Mouse (Mus musculus) T-helper 17 cell (primary cell): ENCODE results near the gene Slc6a20b.

ENCODE experiments used
- in situ Hi-C, 2 experiments: fragments of 300-600 bp; cut with MboI, MseI; formaldehyde crosslinking; loops; 1 replicate in 1 of 2; 2 replicates in 1 of 2; pipeline ENCODE4 v1.15.1; 2025; ENCODE audit warnings: high pct_unique_total_duplicates in 2 of 2

Slc6a20b gene

DNA sequence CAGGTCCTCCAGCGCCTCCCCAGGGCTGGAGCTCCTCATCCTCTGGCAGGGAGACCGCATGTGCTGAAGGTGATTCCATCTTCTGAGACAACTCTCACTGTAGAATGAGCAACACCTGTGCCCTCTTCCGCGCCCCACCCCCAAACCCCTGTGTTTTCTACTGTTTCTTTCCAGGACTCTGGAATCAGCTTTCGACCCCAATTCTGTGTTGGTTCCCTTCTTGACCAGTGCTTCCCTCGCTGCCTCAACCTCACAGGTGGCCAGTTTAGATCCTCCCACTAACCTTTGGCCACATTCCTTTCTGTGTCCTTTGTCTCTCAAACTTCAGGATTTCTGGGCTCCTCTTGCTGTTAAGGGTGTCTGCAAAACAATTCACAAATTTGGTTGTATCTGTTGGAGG, at the start of gene Slc6a20b:
Slc6a20b (minus strand) TSS at position 285 of the 400 bp plus-strand sequence.
- in situ Hi-C loops: no loop called here

DNA sequence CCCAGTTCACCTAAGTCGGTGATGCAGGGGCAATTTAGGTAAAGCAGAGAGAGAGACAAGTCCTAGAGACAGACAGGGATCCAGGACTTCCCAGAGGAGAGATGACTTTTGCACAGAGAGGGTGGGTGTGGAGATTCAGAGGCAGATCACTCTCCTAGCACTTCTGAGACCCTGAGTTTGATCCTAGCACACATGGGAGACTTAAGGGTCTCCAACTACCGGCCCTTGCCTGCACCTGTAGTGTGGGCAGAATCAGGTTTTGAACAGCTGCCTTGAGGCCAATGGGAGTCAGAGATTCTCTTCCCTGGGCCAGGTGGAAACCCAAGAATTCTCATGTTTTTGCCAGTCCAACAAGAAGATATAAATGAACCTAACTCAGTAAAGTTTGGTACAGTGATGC, 46.8 kb upstream of the Slc6a20b start:
- in situ Hi-C loops: loop anchor here in 1 of 2 experiments (5.0 kb wide), 1 partner anchor 578 kb away; no protein-coding TSS in a partner anchor

DNA sequence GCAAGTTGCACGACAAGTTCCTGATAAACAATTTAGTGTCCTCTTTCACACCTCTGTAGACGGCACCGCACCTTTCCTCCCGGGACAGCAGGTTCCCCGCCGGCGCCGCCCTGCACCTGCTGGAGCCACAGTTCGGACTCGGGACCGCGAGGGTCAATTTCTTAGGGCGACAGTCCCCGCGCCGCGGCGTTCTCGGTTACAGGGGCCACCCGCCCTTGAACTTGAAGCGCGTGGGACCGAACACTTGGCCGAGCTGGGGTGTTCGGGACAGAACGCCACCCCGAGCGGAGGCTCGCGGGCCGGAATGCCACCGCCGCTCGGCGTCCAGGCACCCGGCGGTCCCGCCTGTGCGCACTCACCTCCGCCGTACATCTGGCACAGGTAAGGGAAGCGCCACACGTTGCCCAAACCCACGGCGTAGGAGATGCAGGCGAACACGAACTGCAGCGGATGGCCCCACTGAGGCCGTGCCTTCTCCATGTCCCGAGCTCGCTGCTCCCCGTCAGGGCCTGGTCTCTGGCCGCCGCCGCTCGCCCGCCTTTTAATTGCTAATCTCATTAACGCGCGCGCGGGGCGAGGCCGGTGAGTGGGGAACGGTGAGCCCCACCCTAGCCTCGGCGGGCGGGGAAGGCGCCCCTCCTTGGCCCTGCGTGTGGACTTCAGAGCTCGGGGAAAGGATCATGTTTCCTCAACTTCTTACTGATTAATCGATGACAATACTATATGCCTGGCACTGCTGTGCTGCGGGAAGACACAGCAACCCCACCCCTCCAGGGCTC, 46.2 kb upstream of the Slc6a20b start, which contains the start of the genes Ccr9 and Slc6a20a:
Ccr9 (plus strand) TSS at position 113 of the 779 bp plus-strand sequence.
Slc6a20a (minus strand) TSS at position 559 of the 779 bp plus-strand sequence.
- in situ Hi-C loops: loop anchor here in 1 of 2 experiments (5.0 kb wide), 1 partner anchor 579 kb away; no protein-coding TSS in a partner anchor

DNA sequence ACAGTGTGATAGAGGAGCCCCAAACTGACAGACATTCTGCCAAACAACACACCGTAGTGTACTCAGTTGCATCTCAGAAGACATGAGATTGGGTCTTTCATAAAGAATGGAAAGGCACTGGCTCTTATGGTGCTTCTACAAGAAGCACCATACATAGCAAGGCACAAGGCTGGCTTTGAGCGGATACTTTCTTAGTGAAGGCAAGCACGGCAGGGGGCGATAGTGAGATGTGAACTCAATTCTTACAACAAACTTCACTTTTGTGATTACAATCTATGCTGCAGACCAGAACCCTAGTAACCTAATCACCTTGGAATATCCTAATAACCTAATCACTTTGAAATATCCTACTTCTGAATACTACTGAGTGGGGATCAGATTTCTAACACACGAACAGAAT, 33.3 kb upstream of the Slc6a20b start:
- in situ Hi-C loops: loop anchor here in 1 of 2 experiments (10.0 kb wide), 1 partner anchor 259 kb away; no protein-coding TSS in a partner anchor

DNA sequence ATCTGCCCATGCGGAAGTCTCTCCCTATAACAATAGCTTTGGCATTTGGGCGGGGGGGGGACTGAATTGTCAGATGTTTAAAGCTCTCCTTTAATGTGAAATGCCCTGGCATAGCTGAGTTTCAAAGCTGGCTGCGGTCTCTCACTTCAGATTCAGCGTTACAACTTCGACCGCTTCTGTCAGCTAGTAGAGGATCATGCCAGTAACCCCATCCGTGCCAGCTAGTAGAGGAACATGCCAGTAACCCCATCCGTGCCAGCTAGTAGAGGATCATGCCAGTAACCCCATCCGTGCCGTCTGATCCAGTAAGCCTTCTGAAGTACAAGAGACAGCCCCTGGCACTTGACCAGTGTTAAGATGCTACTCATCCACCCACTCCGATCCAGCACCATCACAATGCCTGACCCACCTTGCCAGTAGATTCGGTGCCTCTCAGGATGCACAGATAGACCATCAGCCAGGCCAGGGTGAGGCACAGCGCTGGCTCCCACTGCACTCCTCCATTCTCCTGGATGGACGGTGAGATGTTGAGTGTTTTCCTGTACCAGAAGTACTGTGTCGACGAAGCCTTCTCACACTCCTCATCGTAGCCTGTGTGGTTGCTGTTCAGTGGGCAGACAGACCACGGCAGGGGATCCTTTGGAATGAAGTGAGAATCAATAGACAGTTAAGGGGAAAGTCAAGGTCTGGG, 27.8 kb upstream of the Slc6a20b start:
- in situ Hi-C loops: loop anchor here (5.0 to 10.0 kb wide), 4 partner anchors 53 to 265 kb away; no protein-coding TSS in a partner anchor

DNA sequence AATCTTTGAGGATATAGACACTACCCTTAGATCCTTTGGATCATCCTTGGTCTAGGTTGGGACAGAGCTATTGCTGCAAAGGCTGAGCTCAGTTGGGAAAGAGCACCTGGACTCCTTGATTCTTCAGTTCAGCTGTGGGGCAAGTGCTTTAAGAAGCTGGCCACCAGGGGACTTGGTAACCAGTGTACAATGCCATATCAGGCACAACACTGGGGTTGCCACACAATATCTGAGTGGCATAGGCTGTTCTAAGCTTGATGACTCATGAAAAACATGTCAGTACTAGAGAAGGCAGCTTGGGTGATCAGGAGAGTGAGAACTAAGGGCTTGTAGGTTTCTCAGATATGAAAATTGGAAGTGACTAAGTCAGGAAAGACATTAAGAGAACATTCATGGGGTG, 26.6 kb upstream of the Slc6a20b start:
- in situ Hi-C loops: no loop called here

DNA sequence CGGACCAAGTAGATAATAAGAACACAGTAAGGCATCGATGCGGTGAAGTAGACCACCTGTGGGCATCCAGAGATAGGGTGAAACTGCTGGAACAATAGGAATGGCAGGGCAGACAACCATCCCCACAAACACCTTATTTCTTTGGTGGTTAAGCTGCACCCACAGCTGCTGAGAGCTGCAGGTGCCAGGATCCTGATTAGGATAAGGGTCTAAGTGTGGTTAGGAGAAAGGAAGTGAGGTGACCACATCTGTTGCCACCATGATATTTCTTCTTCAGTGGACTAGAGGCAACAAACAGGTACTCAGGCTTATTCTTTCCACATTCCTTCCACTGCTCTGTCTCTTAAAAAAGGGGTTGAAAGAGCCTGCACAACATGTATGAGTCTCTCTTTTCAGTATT, 25.1 kb upstream of the Slc6a20b start:
- in situ Hi-C loops: no loop called here

DNA sequence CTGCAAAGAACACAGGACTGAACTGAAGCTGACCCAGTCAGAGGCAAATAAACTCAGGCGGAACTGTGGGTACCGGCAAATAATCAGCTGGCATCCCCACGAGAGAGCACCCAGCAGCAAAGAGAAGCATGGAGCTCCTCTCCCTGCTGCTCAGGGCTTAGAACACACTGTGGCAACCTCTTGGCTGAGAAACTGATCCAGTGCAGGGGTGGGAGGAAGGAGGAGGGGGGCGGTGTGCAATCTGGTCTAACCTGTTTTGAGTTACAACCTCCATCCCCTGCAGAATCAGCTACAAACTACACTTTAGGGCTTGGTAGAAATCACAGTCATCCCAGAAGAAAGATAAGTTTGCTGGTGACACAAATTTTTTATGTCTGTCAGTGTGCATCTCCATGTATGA, 19.0 kb upstream of the Slc6a20b start:
- in situ Hi-C loops: no loop called here

DNA sequence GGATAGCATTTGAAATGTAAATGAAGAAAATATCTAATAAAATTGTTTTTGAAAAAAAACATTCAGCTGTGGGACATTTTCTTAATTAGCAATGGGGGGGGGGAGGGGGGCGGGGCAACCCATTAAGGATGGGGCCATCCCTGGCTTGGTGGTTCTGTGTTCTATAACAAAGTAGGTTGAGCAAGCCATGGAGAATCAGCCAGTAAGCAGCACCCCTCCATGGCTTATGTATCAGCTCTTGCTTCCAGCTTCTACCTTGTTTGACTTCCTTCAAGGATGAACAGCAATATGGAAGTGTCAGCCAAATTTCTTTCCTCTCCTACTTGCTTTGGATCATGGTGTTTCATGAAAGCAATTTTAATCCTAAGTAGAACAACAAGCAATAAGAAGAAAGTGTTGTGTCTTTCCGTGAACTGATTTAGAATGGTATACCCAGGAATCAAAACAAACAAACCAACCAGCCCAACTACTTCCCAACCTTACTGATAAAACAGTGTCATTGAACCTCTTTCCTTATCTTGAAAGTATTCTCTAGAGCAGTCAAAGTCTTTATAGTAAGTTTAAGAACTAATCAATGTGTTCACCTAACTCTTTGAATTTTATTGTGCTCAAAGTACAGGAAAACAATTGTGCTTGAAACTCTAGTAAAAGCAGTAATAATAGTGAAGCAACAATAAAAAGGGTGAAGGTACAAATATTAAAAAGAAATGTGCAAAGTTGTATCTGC, 17.6 kb upstream of the Slc6a20b start:
- in situ Hi-C loops: loop anchor here in 1 of 2 experiments (10.0 kb wide), 1 partner anchor 605 kb away; no protein-coding TSS in a partner anchor

DNA sequence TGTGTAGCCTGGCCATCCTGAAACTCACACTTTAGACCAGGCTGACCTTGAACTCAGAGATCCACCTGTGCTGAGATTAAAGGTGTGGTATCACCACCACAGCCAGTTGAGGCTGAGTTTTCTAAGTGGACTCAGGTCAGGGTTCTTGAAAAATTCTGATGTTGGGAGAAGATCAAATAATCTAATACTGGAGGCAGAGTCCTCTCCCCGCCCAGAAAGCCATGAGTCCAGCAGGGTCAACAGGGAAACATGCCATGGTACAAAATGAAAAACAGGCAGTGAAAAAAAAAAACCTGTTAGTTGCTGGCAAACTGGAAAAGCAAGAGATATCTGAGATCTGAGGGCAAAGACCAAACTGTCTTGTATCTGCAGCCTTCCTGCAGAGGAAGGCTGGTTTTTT, 7.7 kb upstream of the Slc6a20b start:
- in situ Hi-C loops: loop anchor here in 1 of 2 experiments (10.0 kb wide), 1 partner anchor 615 kb away; no protein-coding TSS in a partner anchor

DNA sequence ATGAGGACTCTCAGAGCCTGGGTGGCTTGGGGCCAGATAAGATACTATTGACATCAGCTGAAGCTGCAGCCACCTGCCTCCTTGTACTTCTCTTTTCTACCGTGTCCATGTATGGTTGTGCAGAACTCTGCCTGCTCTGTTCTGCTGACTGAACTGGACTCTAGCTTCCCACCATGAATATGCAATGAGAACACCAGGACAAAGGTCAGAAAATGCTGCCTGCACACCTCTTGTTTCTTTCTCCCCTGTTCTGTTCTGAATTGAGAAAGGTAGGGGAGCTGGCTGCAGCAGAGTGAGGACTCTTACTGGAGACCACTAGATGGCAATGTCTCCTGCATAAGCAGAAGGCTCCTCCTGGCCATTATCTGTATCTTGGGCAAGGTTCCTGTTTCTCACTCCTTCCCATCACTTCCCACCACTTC, 6.3 kb upstream of the Slc6a20b start:
- in situ Hi-C loops: loop anchor here (5.0 kb wide), 1 partner anchor 41 kb away; no protein-coding TSS in a partner anchor

DNA sequence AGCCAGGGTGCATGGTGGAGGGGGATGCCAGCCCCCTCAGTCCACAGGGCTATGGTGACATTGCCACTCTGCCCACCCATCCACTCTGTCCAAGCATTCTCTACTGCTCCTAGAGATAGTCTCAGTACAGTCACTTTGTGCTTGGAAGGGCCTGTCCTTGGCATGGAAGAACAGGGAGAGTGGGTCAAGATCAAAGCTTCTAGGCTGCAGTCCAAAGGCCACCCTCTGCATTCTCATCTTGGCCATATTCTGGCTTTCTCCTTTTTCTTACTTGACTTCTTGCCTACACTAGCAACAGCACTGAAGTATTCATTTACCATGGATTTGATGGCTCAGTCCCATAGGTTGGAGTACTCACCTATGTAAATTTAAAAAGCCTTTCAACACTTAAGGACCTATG, 5.9 kb upstream of the Slc6a20b start:
- in situ Hi-C loops: loop anchor here (5.0 kb wide), 1 partner anchor 41 kb away; no protein-coding TSS in a partner anchor

DNA sequence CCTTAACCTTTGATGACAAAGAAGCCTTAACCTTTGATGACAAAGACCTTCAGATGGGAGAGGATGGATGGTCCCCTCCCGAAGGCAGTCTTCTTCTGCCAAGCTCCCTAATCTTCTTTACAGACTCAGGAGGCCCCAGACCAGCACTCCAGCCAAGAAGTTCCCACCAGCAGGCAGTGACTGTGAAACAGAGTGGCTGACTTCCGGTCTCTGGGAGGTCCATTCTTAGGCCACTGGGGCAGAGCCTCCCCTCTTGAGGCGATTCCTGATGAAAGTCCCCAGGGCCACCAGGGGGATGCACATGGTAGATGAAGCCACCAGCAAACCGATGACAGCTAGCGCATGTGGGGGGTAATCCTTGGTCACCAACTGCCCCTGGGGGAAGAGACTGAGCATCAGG, 4.4 kb upstream of the Slc6a20b start:
- in situ Hi-C loops: loop anchor here (5.0 kb wide), 1 partner anchor 39 kb away; no protein-coding TSS in a partner anchor

DNA sequence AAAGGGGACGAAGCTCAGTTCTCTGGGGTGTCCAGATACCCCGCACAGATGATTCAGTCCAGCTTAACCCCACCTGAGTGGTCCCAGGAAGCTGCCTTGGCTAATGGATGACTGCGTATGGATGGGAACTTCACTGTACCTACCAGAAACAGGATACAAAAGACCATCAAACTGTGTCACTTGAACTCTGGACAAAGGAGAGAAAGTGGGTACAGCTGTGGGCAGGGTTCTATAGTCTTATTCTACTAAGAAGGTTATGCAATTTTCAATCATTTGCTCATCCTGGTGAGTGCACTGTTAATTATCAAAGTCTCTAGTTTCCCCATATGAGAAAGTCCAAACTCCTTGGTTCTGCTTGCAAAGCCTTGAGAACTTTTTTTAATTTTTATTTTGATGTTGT, 628 bp upstream of the Slc6a20b start:
- in situ Hi-C loops: no loop called here

DNA sequence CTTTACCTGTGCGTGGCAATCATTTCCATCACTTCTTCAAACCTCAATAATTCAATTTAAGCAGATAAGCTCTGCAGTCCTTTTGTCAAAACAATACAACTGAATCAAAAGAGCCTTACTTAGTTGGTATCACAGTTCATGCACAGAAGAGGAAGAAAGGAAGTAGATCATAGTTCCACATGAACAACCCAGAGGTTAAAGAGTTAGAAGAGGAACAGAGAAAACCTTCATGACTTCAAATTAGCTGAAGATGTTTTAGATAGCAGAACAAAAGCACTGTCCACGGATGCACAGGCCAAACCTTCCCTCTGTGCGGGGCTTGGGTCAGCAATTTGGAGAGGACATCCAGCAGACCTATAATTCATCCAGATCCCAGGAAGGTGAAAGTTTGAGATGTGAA, 699 bp downstream of the Slc6a20b start:
- in situ Hi-C loops: no loop called here

DNA sequence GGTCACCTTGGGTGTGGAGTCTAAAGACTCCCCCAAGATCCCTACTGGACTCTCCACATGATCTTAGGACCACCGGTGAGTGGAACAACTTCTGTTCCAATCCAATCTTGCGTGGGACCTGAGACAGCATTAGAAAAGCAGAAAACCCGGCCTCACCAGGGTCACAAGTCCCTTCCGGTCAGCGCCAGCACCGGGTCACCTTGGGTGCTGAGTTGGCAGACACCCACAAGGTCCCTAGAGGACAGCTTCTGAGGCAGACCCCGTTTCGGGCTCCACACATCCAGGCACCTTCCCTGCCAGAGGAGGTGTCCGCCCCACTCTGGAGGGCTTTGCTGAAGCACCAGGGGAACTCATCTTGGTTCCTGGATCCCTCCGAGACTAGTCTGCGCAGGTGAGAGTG, 6.5 kb downstream of the Slc6a20b start:
- in situ Hi-C loops: no loop called here

DNA sequence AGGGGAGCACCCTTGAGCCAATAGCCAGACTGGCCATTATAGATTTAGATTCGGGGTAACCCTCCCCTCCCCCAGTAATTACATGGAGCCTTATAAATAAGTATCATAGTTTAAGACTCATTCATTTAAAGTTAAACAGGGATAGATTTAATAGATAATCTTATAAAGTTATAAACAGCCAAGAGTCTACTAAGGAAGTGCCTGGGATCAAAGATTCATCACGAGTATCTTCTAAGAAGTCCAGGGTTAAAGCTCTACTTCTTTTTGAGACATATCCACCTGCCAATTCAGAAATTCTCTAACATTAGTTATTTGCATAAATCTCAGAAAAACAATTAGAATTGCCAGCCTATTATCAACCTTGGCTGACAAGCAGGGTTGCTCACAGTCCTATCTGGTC, 7.6 kb downstream of the Slc6a20b start:
- in situ Hi-C loops: loop anchor here in 1 of 2 experiments (25.0 kb wide), 1 partner anchor 1762 kb away; the partner anchor contains the start of gene Higd1a

DNA sequence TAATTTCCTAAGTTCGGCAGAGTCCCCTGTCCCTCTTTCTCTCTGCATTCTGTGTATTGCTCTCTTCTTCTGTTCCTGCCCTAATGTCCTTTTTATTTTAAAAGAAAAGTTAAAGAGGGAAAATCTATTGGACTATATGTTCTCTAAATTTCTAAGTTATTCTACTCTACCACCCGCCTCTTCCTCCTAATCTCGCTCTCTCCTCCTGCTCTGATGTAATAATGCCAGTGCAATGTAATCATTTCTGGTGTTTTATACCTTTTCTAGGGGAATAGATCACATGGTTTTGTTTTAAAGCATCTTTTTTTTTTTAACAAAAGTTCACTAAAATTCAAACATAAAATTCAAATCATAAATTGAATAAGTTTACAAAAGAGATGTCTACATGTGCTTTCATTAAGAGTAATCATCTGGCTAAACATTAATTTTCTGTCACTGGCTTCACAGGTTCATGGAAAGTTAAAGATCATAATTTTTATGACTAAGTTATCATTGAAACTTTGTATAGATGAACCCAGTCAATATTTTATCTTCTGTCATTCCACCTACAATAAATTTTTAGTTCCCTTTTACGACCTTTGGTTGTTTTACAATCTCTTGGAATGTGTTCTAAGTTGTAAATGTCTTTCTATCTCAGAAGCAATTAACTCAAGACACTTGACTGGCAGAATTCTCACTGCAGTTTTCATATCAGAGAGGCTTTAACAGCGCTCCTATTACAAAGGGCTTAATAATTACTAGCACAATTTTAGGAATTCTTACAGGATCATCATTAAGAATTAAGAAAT, 11.9 kb downstream of the Slc6a20b start:
- in situ Hi-C loops: loop anchor here in 1 of 2 experiments (25.0 kb wide), 1 partner anchor 1758 kb away; the partner anchor contains the start of gene Higd1a

DNA sequence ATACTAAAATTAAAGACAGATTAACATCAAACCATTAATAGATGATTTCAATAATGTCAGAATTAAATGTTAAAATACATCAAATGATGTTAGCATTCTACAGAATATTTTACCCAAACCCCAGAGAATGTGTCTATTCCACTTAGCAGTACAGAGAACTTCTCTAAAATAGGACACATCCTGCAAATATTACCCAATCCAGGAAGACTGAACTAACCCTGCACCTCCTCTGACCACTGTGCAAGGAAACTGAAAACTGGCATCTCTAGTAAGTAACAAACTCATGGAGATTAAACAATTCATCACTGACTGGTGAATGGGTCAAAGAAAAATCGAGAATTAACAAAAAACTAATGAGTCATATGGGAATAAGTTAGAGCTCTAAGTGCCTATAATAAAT, 30.8 kb downstream of the Slc6a20b start:
- in situ Hi-C loops: loop anchor here in 1 of 2 experiments (25.0 kb wide), 1 partner anchor 1739 kb away; the partner anchor contains the start of gene Higd1a

DNA sequence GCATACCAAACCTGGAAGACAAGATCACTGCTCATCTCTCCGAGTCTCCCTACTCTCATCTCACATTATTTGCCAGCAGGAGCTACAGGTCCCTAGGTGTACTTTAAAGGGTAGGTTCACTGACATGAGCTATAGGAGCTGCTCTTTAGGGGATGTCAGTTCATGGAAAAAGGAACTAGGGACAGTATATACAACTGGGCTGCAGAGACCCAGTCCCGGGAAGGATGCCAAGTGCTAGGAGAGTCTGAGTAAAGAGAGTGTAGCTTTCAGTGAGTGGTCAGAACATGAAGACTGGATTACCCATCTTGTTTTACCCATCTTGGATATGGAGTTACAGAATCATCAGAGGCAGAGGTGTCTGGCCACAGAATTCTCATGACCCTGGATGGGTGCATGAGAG, 35.0 kb downstream of the Slc6a20b start:
- in situ Hi-C loops: loop anchor here (5.0 kb wide), 2 partner anchors 40 to 660 kb away; no protein-coding TSS in a partner anchor
